Mouse (Mus musculus) CH12.LX (cell line): ENCODE data around the gene Bche.

Source experiments
- CTCF ChIP-seq, 2 experiments: IDR thresholded peaks in 1 of 2; conservative IDR thresholded peaks in 1 of 2; 2 replicates each; pipeline ENCODE4 v1.5.1; 2011 to 2012; ENCODE audit warnings: low read depth in 2 of 2, low read length in 2 of 2, improper control_type of control experiment in 1 of 2, inconsistent platforms in 1 of 2, mild to moderate bottlenecking in 1 of 2, moderate library complexity in 1 of 2
- EP300 ChIP-seq: IDR thresholded peaks from 2 replicates; pipeline ENCODE4 v1.6.1; 2011; ENCODE audit warnings: low read length, improper control_type of control experiment
- KAT2A ChIP-seq: IDR thresholded peaks from 2 replicates; pipeline ENCODE4 v1.6.1; 2012; ENCODE audit warnings: low read length, improper control_type of control experiment, inconsistent platforms; ENCODE audit not compliant: insufficient replicate concordance
- MAFK ChIP-seq: IDR thresholded peaks from 2 replicates; pipeline ENCODE4 v1.6.1; 2011; ENCODE audit warnings: low read length, improper control_type of control experiment; ENCODE audit not compliant: insufficient replicate concordance

- TF ChIP-seq KAT2A (no peak), CTCF (conservative IDR thresholded peaks at IDR 0.05 in 1 of 2, IDR thresholded peaks at IDR 0.05 in 1 of 2; ENCODE audit: low read depth in 2 of 2, low read length in 2 of 2) (no peak), MAFK (no peak), EP300 (no peak)
Measured at GRCm38 (mm10) chr3:73650281-73650680, 57.9 kb downstream of the Bche start.
